Mouse (Mus musculus): Measurements from ENCODE around the gene Dpp4. TPM values are rescaled to one million over a fixed set of nuclear protein-coding genes. Genes with fewer than 3 reads are reported as not detected.

Gene Dpp4
- polyA plus RNA-seq, 1 experiment: 1.6 TPM

GRCm38 (mm10) chr2:62388841-62389240, 23.2 kb downstream of the Dpp4 start:
- TF ChIP-seq CTCF (IDR thresholded peaks at IDR 0.05; ENCODE audit: borderline replicate concordance, extremely low read depth, insufficient read depth, insufficient read length): no peak
- no peak for TF ChIP-seq POLR2A (IDR thresholded peaks at IDR 0.05; ENCODE audit: borderline replicate concordance, extremely low read depth, insufficient read depth, insufficient read length, poor library complexity, severe bottlenecking)

GRCm38 (mm10) chr2:62383196-62383595, 28.8 kb downstream of the Dpp4 start:
- TF ChIP-seq CTCF (IDR thresholded peaks at IDR 0.05; ENCODE audit: borderline replicate concordance, extremely low read depth, insufficient read depth, insufficient read length) (no peak), POLR2A (IDR thresholded peaks at IDR 0.05; ENCODE audit: borderline replicate concordance, extremely low read depth, insufficient read depth, insufficient read length, poor library complexity, severe bottlenecking) (no peak)
- no peak for DNase-seq (ENCODE audit: low read depth)

More at GRCm38 (mm10) chr2:62388841-62389240, 23.2 kb downstream of the Dpp4 start:
- DNase-seq (ENCODE audit: low read depth): no peak

- DNase-seq (ENCODE audit: low read depth): no peak
- TF ChIP-seq CTCF (IDR thresholded peaks at IDR 0.05; ENCODE audit: borderline replicate concordance, extremely low read depth, insufficient read depth, insufficient read length) (no peak), POLR2A (IDR thresholded peaks at IDR 0.05; ENCODE audit: borderline replicate concordance, extremely low read depth, insufficient read depth, insufficient read length, poor library complexity, severe bottlenecking) (no peak)
These were observed 29.6 kb downstream of the Dpp4 start for GRCm38 (mm10) chr2:62382440-62382839.

- TF ChIP-seq CTCF (IDR thresholded peaks at IDR 0.05; ENCODE audit: borderline replicate concordance, extremely low read depth, insufficient read depth, insufficient read length): no peak
- TF ChIP-seq POLR2A (IDR thresholded peaks at IDR 0.05; ENCODE audit: borderline replicate concordance, extremely low read depth, insufficient read depth, insufficient read length, poor library complexity, severe bottlenecking): no peak
These were observed 30.3 kb downstream of the Dpp4 start for GRCm38 (mm10) chr2:62381756-62382155.

GRCm38 (mm10) chr2:62373692-62374091, 38.3 kb downstream of the Dpp4 start:
- TF ChIP-seq POLR2A (IDR thresholded peaks at IDR 0.05; ENCODE audit: borderline replicate concordance, extremely low read depth, insufficient read depth, insufficient read length, poor library complexity, severe bottlenecking): no peak
- no peak for TF ChIP-seq CTCF (IDR thresholded peaks at IDR 0.05; ENCODE audit: borderline replicate concordance, extremely low read depth, insufficient read depth, insufficient read length)

More at GRCm38 (mm10) chr2:62381756-62382155, 30.3 kb downstream of the Dpp4 start:
- no peak for DNase-seq (ENCODE audit: low read depth)

GRCm38 (mm10) chr2:62370048-62370447, 42.0 kb downstream of the Dpp4 start:
- no peak for DNase-seq (ENCODE audit: low read depth)
- no peak for TF ChIP-seq POLR2A (IDR thresholded peaks at IDR 0.05; ENCODE audit: borderline replicate concordance, extremely low read depth, insufficient read depth, insufficient read length, poor library complexity, severe bottlenecking)

More at GRCm38 (mm10) chr2:62373692-62374091, 38.3 kb downstream of the Dpp4 start:
- no peak for DNase-seq (ENCODE audit: low read depth)

- TF ChIP-seq CTCF (IDR thresholded peaks at IDR 0.05; ENCODE audit: borderline replicate concordance, extremely low read depth, insufficient read depth, insufficient read length) (no peak), POLR2A (IDR thresholded peaks at IDR 0.05; ENCODE audit: borderline replicate concordance, extremely low read depth, insufficient read depth, insufficient read length, poor library complexity, severe bottlenecking) (no peak)
- peak; percentile 55 for DNase-seq (ENCODE audit: low read depth)
These were observed 43.5 kb downstream of the Dpp4 start for GRCm38 (mm10) chr2:62368349-62369053.

- no peak for DNase-seq (ENCODE audit: low read depth)
- TF ChIP-seq CTCF (IDR thresholded peaks at IDR 0.05; ENCODE audit: borderline replicate concordance, extremely low read depth, insufficient read depth, insufficient read length): no peak
- no peak for TF ChIP-seq POLR2A (IDR thresholded peaks at IDR 0.05; ENCODE audit: borderline replicate concordance, extremely low read depth, insufficient read depth, insufficient read length, poor library complexity, severe bottlenecking)
These were observed 48.4 kb downstream of the Dpp4 start for GRCm38 (mm10) chr2:62363606-62364005.

GRCm38 (mm10) chr2:62362211-62362610, 49.8 kb downstream of the Dpp4 start:
- DNase-seq (ENCODE audit: low read depth): no peak
- TF ChIP-seq POLR2A (IDR thresholded peaks at IDR 0.05; ENCODE audit: borderline replicate concordance, extremely low read depth, insufficient read depth, insufficient read length, poor library complexity, severe bottlenecking): no peak
- no peak for TF ChIP-seq CTCF (IDR thresholded peaks at IDR 0.05; ENCODE audit: borderline replicate concordance, extremely low read depth, insufficient read depth, insufficient read length)

- DNase-seq (ENCODE audit: low read depth): peak; percentile 66
- TF ChIP-seq CTCF (IDR thresholded peaks at IDR 0.05; ENCODE audit: borderline replicate concordance, extremely low read depth, insufficient read depth, insufficient read length) (no peak), POLR2A (IDR thresholded peaks at IDR 0.05; ENCODE audit: borderline replicate concordance, extremely low read depth, insufficient read depth, insufficient read length, poor library complexity, severe bottlenecking) (no peak)
These were observed 50.5 kb downstream of the Dpp4 start for GRCm38 (mm10) chr2:62361514-62361913.

GRCm38 (mm10) chr2:62360872-62361271, 51.2 kb downstream of the Dpp4 start:
- DNase-seq (ENCODE audit: low read depth): no peak
- TF ChIP-seq CTCF (IDR thresholded peaks at IDR 0.05; ENCODE audit: borderline replicate concordance, extremely low read depth, insufficient read depth, insufficient read length) (no peak), POLR2A (IDR thresholded peaks at IDR 0.05; ENCODE audit: borderline replicate concordance, extremely low read depth, insufficient read depth, insufficient read length, poor library complexity, severe bottlenecking) (no peak)

GRCm38 (mm10) chr2:62357259-62357658, 54.8 kb downstream of the Dpp4 start:
- TF ChIP-seq POLR2A (IDR thresholded peaks at IDR 0.05; ENCODE audit: borderline replicate concordance, extremely low read depth, insufficient read depth, insufficient read length, poor library complexity, severe bottlenecking) (no peak), CTCF (IDR thresholded peaks at IDR 0.05; ENCODE audit: borderline replicate concordance, extremely low read depth, insufficient read depth, insufficient read length) (no peak)
- DNase-seq (ENCODE audit: low read depth): no peak

All from brain, embryonic 14.5 days (tissue).